Mouse (Mus musculus): ENCODE data around the gene Sprtn. TPM values are rescaled to one million over a fixed set of nuclear protein-coding genes. Genes with fewer than 3 reads are reported as not detected.

The Sprtn gene
- 21.3 TPM for polyA plus RNA-seq (2014; fragmentation: Illumina TruSeq; extraction: RNeasy Lipid Tissue Mini Kit (QIAGEN cat#74804))

GRCm38 (mm10) chr8:124897386-124898250 lies at the start of gene Sprtn, which contains the start of gene Exoc8:
Gene Sprtn, plus strand, starts transcription at chr8:124897886.
Gene Exoc8, minus strand, starts transcription at chr8:124897705.

GRCm38 (mm10) chr8:124862321-124863162 lies 35.1 kb upstream of the Sprtn start, which contains the start of the genes Gnpat and 2810004N23Rik:
Gene Gnpat, plus strand, starts transcription at chr8:124863033.
Gene 2810004N23Rik, minus strand, starts transcription at chr8:124863120.

DNA sequence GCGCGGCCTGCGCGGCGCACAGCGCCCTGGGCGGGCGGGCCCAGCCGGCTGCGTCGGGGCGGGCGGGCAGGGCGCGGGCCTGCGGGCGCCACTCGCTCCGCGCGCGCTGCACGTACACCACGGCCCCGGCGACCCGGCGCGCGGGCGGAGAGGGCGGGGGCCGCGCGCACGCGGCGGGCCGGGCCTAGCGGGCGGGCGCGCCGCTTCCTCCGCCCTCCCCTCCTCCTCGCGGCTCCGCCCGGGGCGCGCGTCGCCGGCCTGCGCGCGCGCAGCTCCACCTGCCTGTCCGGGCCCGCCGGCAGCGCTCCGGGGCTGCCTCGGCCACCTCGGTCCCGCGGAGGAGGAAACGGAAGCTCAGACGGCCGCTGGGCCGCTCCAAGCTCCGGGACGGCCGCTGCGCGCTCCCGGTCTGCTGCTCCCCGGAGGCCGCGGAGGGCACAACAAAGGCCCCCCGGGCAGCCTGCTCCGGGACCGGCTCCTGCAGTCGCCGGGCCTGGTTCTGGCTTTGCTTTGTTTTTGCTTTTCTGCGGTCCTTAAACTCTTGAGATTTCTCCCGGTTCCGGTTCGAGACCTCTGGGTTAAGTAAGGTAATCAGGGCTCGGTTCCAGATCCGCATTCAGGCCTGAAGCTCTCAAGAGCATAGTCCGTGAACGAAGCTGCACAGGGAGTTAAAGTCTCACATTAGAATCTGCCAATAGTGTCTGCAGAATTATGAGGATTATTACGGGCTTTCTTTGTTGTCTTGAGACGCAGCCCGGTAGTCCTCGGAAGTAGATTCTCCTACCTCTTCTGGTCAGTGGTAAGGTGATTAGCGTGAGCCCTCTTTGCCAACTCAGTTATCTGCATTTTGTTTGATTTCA lies 51.8 kb downstream of the Sprtn start, which contains the start of gene Egln1:
Gene Egln1 (minus strand): TSS at position 116 of the 860 bp plus-strand sequence.

Other genes starting within 250 kb of the Sprtn start
- gene 2310022B05Rik, start 234.5 kb upstream of the Sprtn start, polyA plus RNA-seq (2014; fragmentation: Illumina TruSeq; extraction: RNeasy Lipid Tissue Mini Kit (QIAGEN cat#74804)), result 21.7 TPM
- 34.7 TPM for gene Ttc13, start 175.9 kb upstream of the Sprtn start, polyA plus RNA-seq (2014; fragmentation: Illumina TruSeq; extraction: RNeasy Lipid Tissue Mini Kit (QIAGEN cat#74804))
- gene Arv1, start 175.7 kb upstream of the Sprtn start, polyA plus RNA-seq (2014; fragmentation: Illumina TruSeq; extraction: RNeasy Lipid Tissue Mini Kit (QIAGEN cat#74804)), result 2.0 TPM
- not detected for gene Fam89a, start 146.1 kb upstream of the Sprtn start, polyA plus RNA-seq (2014; fragmentation: Illumina TruSeq; extraction: RNeasy Lipid Tissue Mini Kit (QIAGEN cat#74804))
- not detected for gene Trim67, start 104.8 kb upstream of the Sprtn start, polyA plus RNA-seq (2014; fragmentation: Illumina TruSeq; extraction: RNeasy Lipid Tissue Mini Kit (QIAGEN cat#74804))
- 63.7 TPM for gene Gnpat, start 34.9 kb upstream of the Sprtn start, polyA plus RNA-seq (2014; fragmentation: Illumina TruSeq; extraction: RNeasy Lipid Tissue Mini Kit (QIAGEN cat#74804))
- gene 2810004N23Rik, start 34.8 kb upstream of the Sprtn start, polyA plus RNA-seq (2014; fragmentation: Illumina TruSeq; extraction: RNeasy Lipid Tissue Mini Kit (QIAGEN cat#74804)), result 34.8 TPM
- 12.6 TPM for gene Exoc8, start 181 bp upstream of the Sprtn start, polyA plus RNA-seq (2014; fragmentation: Illumina TruSeq; extraction: RNeasy Lipid Tissue Mini Kit (QIAGEN cat#74804))
- 39.7 TPM for gene Egln1, start 51.4 kb downstream of the Sprtn start, polyA plus RNA-seq (2014; fragmentation: Illumina TruSeq; extraction: RNeasy Lipid Tissue Mini Kit (QIAGEN cat#74804))
- gene Tsnax, start 115.1 kb downstream of the Sprtn start, polyA plus RNA-seq (2014; fragmentation: Illumina TruSeq; extraction: RNeasy Lipid Tissue Mini Kit (QIAGEN cat#74804)), result 52.6 TPM
- gene Disc1, start 156.3 kb downstream of the Sprtn start, polyA plus RNA-seq (2014; fragmentation: Illumina TruSeq; extraction: RNeasy Lipid Tissue Mini Kit (QIAGEN cat#74804)), result not detected